Mouse (Mus musculus) heart, postnatal 0 days (tissue): ENCODE data around the gene Rbm20. TPM values are rescaled to one million over a fixed set of nuclear protein-coding genes. Genes with fewer than 3 reads are reported as not detected.
A peak's percentile ranks its signal among the peaks of the same experiment; 100 is the strongest.

Source experiments
- ATAC-seq: fragments of 200-750 bp; cut with Nextera tagmentation; 2 replicates; pipeline ENCODE4 v1.8.0; 2017; ENCODE audit warnings: low read depth, moderate number of reproducible peaks, moderate library complexity; ENCODE audit not compliant: insufficient read depth
- DNase-seq: peaks from one replicate; pipeline ENCODE4 v3.0.0-alpha.2; 2016; ENCODE audit warnings: low spot score
- H3K27ac ChIP-seq: fragments of 300-500 bp; sonication (generic); 2 replicates; pipeline ENCODE4 v1.5.1; 2014; ENCODE audit warnings: low read depth, mild to moderate bottlenecking
- H3K27me3 ChIP-seq: fragments of 300-500 bp; sonication (generic); 2 replicates; pipeline ENCODE4 v1.6.1; 2014; ENCODE audit warnings: low read length, mixed read lengths; ENCODE audit not compliant: control insufficient read depth, insufficient read depth
- H3K36me3 ChIP-seq: fragments of 300-500 bp; sonication (generic); replicated peaks from 2 replicates; pipeline ENCODE4 v1.6.1; 2014; ENCODE audit warnings: low read length, mixed read lengths; ENCODE audit not compliant: control insufficient read depth, insufficient read depth
- H3K4me1 ChIP-seq: fragments of 300-500 bp; sonication (generic); 2 replicates; pipeline ENCODE4 v1.6.1; 2014; ENCODE audit warnings: antibody characterized with exemption; ENCODE audit not compliant: control insufficient read depth, insufficient read depth
- H3K4me2 ChIP-seq: fragments of 300-500 bp; sonication (generic); 2 replicates; pipeline ENCODE4 v1.6.1; 2014; ENCODE audit warnings: low read depth, mild to moderate bottlenecking, low read length, moderate library complexity
- H3K4me3 ChIP-seq: fragments of 300-500 bp; sonication (generic); 2 replicates; pipeline ENCODE4 v1.5.1; 2014; ENCODE audit warnings: low read depth, low read length
- H3K9ac ChIP-seq: fragments of 300-500 bp; sonication (generic); replicated peaks from 2 replicates; pipeline ENCODE4 v1.6.1; 2014; ENCODE audit warnings: low read depth, low read length, mixed read lengths
- H3K9me3 ChIP-seq: fragments of 300-500 bp; sonication (generic); replicated peaks from 2 replicates; pipeline ENCODE4 v1.6.1; 2016; ENCODE audit warnings: low read length; ENCODE audit not compliant: control insufficient read depth
- CTCF ChIP-seq: IDR thresholded peaks from 2 replicates; pipeline ENCODE4 v1.5.1; 2016; ENCODE audit warnings: antibody characterized with exemption, control low read depth, low read depth
- EP300 ChIP-seq: IDR thresholded peaks from 2 replicates; pipeline ENCODE4 v1.6.1; 2016; ENCODE audit warnings: antibody characterized with exemption, low read depth
- WGBS: fragments of 180-500 bp; shearing (Covaris S2); extraction: QIAGEN DNeasy Blood & Tissue Kit; methylation state at CpG from one replicate; pipeline ENCODE4 v1.1.7; 2014; 5-methylcytosine and 5-hydroxymethylcytosine counted together
- polyA plus RNA-seq: library from polyadenylated mRNA; unstranded; fragments of >200 nt; fragmentation: Nextera tagmentation; extraction: Ambion mirVana; gene quantifications from 2 replicates; pipeline ENCODE4 v1.2.1, GENCODE M21; 2015
- total RNA-seq: library from RNA; depleted of rRNA; stranded (reverse); fragments of >200 nt; gene quantifications from 2 replicates; pipeline ENCODE4 v1.2.3, GENCODE M21; 2014; ENCODE audit warnings: low replicate concordance

Rbm20 gene
- total and polyA plus RNA-seq, 2 experiments from 2014 or later: 65.2 to 340 TPM

DNA sequence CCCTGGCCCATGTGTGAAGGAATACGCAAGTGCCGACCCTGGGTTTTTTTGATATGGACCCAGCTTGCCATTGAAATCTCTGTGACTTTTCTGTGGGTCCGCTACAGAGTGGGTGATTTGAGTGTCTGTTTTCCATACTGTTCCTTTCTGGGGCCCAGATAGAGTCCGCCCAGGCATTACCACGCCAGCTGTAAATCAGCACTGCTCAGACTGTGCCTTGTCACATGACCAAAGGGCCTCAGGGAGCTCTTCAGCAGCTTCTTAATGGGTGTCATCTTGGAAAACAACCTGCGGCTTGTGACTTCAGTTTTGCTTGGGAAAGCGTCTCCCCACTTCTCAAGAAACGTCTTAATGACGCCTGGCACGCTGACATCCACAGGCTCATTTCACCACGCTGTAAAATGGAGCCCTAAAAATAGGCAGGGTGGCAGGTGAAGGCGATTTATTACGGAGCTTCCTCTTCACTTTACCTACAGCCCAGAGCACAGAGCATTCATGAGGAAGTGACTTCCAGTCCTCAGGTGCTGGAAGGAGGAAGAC, 71.2 kb downstream of the Rbm20 start:
- no peaks in the 10 kb centered on the region for H3K9me3 ChIP-seq
- peak overlapping the region; percentile 22; the same call in 1 of the 2 replicates for H3K27ac ChIP-seq
- ATAC-seq (no peak), DNase-seq (no peak)
- no peak for TF ChIP-seq EP300
- TF ChIP-seq CTCF: no peak
- H3K9ac ChIP-seq: no peak overlapping the region
- peaks cover 18% of the 10 kb centered on the region for H3K4me1 ChIP-seq
- H3K4me3 ChIP-seq: no peak overlapping the region
- H3K27me3 ChIP-seq: no peaks in the 10 kb centered on the region
- WGBS: 72% methylated on average over 13 of the region's 13 CpGs
- H3K36me3 ChIP-seq: no peaks in the 10 kb centered on the region; the same call in none of the 2 replicates
- H3K4me2 ChIP-seq: no peak overlapping the region

DNA sequence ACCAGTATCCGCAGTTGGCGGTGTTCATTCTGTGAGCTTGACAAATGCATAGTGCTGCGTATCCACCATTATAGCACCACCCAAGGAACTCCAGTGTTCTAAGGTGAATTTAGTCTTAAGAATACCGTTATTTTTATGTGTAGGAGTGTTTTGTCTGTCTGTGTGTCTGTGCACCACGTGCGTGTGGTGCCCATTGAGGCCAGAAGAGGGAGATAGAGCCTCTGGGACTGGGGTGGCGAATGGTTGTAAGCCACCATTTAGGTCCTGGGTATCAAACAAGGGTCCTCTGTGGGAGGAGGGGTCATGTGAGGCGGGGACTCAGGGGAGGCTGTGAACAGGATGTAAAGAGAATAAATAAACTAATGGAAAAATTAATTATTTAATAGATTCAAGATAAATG, 72.2 kb downstream of the Rbm20 start:
- no peak for ATAC-seq
- 0 out of 2 replicates have a peak, but pooled peaks have one; percentile 8 for TF ChIP-seq CTCF
- TF ChIP-seq EP300: no peak
- no peak for DNase-seq
- Histone ChIP-seq H3K4me3 (no peak overlapping the region), H3K9me3 (no peaks in the 10 kb centered on the region), H3K27ac (no peak overlapping the region), H3K9ac (no peak overlapping the region), H3K4me2 (no peak overlapping the region), H3K36me3 (no peaks in the 10 kb centered on the region; the same call in none of the 2 replicates), H3K27me3 (no peaks in the 10 kb centered on the region), H3K4me1 (peaks cover 23% of the 10 kb centered on the region)
- WGBS: 96% methylated on average over 8 of the region's 8 CpGs

GRCm38 (mm10) chr19:53751420-53752185, 74.5 kb downstream of the Rbm20 start:
- TF ChIP-seq EP300 (0 out of 2 replicates have a peak, but pooled peaks have one; percentile 37), CTCF (no peak)
- Histone ChIP-seq H3K27ac (peak overlapping the region; percentile 79), H3K4me2 (no peak overlapping the region), H3K9ac (no peak overlapping the region), H3K36me3 (no peaks in the 10 kb centered on the region; the same call in none of the 2 replicates), H3K27me3 (no peaks in the 10 kb centered on the region), H3K4me1 (peaks cover 16% of the 10 kb centered on the region), H3K9me3 (no peaks in the 10 kb centered on the region), H3K4me3 (no peak overlapping the region)
- peak; percentile 46 for DNase-seq
- peak; percentile 45 for ATAC-seq
- WGBS: 41% methylated on average over 22 of the region's 22 CpGs

GRCm38 (mm10) chr19:53752993-53753392, 75.9 kb downstream of the Rbm20 start:
- no peak for ATAC-seq
- DNase-seq: no peak
- Histone ChIP-seq H3K9ac (no peak overlapping the region), H3K9me3 (no peaks in the 10 kb centered on the region), H3K4me2 (no peak overlapping the region), H3K4me3 (no peak overlapping the region), H3K27me3 (no peaks in the 10 kb centered on the region), H3K36me3 (no peaks in the 10 kb centered on the region; the same call in none of the 2 replicates), H3K4me1 (peaks cover 16% of the 10 kb centered on the region), H3K27ac (no peak overlapping the region)
- TF ChIP-seq EP300: no peak
- TF ChIP-seq CTCF: peak; percentile 43
- WGBS: 49% methylated on average over 7 of the region's 7 CpGs

DNA sequence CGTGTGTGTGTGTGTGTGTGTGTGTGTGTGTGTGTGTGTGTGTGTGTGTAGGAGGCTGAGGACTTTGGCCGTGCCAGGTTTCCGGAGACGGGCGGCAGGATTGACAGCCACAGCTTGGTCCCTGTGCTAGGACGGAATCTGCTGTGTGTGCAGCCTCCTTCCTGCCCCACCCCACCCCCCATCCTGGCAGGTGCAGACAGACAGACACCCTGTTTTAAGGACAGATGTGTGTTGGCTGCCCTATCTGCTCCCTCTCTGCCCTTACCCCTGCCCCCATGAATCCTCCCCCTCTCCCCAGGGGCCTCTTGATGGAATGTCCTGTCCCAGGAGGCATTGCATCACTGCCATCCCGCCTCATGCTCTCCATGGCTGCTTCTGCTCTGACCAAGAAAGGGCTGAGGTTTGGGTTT, 77.3 kb downstream of the Rbm20 start:
- H3K27me3 ChIP-seq: no peaks in the 10 kb centered on the region
- peaks cover 16% of the 10 kb centered on the region for H3K4me1 ChIP-seq
- TF ChIP-seq CTCF: no peak
- TF ChIP-seq EP300: no peak
- H3K9me3 ChIP-seq: no peaks in the 10 kb centered on the region
- WGBS: 12% methylated on average over 7 of the region's 7 CpGs
- peak overlapping the region; percentile 17; the same call in 1 of the 2 replicates for H3K4me2 ChIP-seq
- H3K4me3 ChIP-seq: no peak overlapping the region
- no peaks in the 10 kb centered on the region for H3K36me3 ChIP-seq
- H3K27ac ChIP-seq: peak overlapping the region; percentile 71
- DNase-seq (peak; percentile 45), ATAC-seq (peak; percentile 71)
- no peak overlapping the region for H3K9ac ChIP-seq
